Mouse (Mus musculus) Patski (cell line): ENCODE measurements around the gene Slc16a12. TPM values are rescaled to one million over a fixed set of nuclear protein-coding genes. Genes with fewer than 3 reads are reported as not detected.

ENCODE experiments used
- ATAC-seq: fragments of 100-300 bp; one replicate; pipeline ENCODE4 v1.8.0; 2021
- CTCF ChIA-PET: fragments of 350-600 bp; sonication (Branson Sonifier 250); formaldehyde crosslinking; loops from one replicate; lab custom pipeline; 2022; ENCODE audit warnings: inconsistent platforms; lab: Charles Lee
- POLR2A ChIA-PET: fragments of 350-600 bp; sonication (Branson Sonifier 250); formaldehyde crosslinking; loops from one replicate; lab custom pipeline; 2022; ENCODE audit warnings: antibody characterized with exemption, inconsistent platforms; lab: Charles Lee
- DNase-seq: peaks from one replicate; pipeline ENCODE4 v3.0.0-alpha.2; 2011; ENCODE audit warnings: low read depth, low spot score
- H3K27me3 ChIP-seq: fragments of 371-371 bp; one replicate; pipeline ENCODE4 v1.5.1; 2021
- CTCF ChIP-seq: fragments of 100-300 bp; IDR thresholded peaks from one replicate; pipeline ENCODE4 v1.5.1; 2021
- in situ Hi-C: fragments of 300-500 bp; cut with MboI; formaldehyde crosslinking; loops from 3 replicates; pipeline ENCODE4 v1.11.1; 2018; ENCODE audit warnings: low pct_unique_long_range_greater_than_20kb, mixed read lengths
- polyA plus RNA-seq: library from polyadenylated mRNA; unstranded; gene quantifications from one replicate; pipeline ENCODE4 v1.2.3, GENCODE M21; 2021

The Slc16a12 gene
- polyA plus RNA-seq, 1 experiment from 2014 or later, result 0.19 TPM

DNA sequence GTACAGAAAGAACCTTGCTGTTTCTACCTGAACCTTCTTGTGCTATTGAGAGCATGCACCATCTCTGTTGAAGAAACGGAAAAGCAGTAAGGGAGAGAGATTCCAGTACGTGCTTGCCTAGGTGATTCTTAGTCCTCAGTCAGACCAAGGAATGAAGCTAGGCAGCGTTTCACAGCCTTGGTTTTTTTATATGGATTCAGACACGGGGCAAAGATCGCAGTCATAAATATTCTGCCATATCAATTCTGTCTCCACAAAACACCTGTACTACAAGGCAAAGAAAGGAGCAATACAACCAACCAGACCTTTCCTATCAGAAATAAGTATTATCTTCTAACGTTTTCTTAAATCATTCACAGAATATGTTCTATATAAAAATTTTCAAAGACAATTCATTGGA, 55.7 kb downstream of the Slc16a12 start:
- peaks cover 9% of the 10 kb centered on the region for H3K27me3 ChIP-seq
- ATAC-seq, result no peak
- DNase-seq, result no peak
- POLR2A ChIA-PET, result no interaction called here
- CTCF ChIA-PET, result no interaction called here
- TF ChIP-seq CTCF, result no peak
- in situ Hi-C loops, result no loop called here

DNA sequence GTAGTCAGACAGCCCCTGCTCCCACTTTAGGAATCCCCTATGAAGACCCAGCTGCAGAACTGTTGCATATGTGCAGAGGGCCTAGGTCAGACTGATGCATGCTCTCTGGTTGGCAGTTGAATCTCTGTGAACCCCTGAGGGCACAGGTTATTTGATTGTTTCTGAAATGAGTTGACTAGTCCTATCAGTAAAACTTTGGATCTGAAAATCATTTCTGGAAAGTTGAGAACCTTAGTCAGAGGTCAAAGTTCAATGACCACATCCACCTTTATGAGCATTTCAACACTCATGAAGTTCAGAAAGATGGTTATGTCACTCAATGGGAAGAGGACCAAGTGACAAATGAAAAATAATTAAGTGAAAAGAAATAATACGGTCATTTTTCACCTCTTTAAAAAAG, 61.6 kb downstream of the Slc16a12 start:
- no peak for TF ChIP-seq CTCF
- no peak for DNase-seq
- ChIA-PET CTCF (interaction anchor here (1.1 to 1.5 kb wide), 6 partner anchors 28 to 88 kb away, joined by 3 to 6 read pairs (median 4); no protein-coding TSS in a partner anchor), POLR2A (interaction anchor here (0.6 kb wide), 1 partner anchor 16 kb away, joined by 3 read pairs; no protein-coding TSS in a partner anchor)
- H3K27me3 ChIP-seq, result peaks cover 6% of the 10 kb centered on the region
- ATAC-seq, result no peak
- in situ Hi-C loops, result no loop called here

GRCm38 (mm10) chr19:34684857-34685256, 62.2 kb downstream of the Slc16a12 start:
- in situ Hi-C loops, result no loop called here
- DNase-seq, result no peak
- CTCF ChIA-PET, result interaction anchor here (1.0 kb wide), 1 partner anchor 15 kb away, joined by 3 read pairs; no protein-coding TSS in a partner anchor
- POLR2A ChIA-PET, result interaction anchor here (0.6 kb wide), 1 partner anchor 15 kb away, joined by 3 read pairs; no protein-coding TSS in a partner anchor
- TF ChIP-seq CTCF, result peak; percentile 78
- H3K27me3 ChIP-seq, result peaks cover 6% of the 10 kb centered on the region
- peak; percentile 80 for ATAC-seq

- H3K27me3 ChIP-seq, result peaks cover under 1% of the 10 kb centered on the region
- ChIA-PET POLR2A (no interaction called here), CTCF (no interaction called here)
- in situ Hi-C loops, result no loop called here
- ATAC-seq, result peak; percentile 54
- no peak for DNase-seq
- no peak for TF ChIP-seq CTCF
Observed at GRCm38 (mm10) chr19:34678428-34678827, 68.7 kb downstream of the Slc16a12 start.

DNA sequence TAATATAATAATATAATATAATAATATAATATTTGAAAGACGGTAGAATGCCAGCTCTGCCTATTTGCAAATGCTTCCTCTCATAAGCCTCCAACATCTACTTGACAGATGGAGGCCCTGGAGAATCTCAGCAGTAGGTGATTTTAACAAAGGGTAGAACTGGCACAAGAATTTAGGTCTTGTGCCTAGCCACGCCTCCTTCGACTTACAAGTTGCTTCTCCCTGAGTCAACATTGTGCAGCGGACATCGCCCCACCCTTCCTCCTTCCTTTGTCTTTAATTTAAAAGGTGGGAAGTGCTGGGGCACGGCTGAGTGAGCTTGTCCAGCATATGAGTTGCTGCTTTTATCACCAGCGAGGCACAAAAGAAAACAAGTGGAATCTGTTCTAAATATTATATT, 73.6 kb downstream of the Slc16a12 start:
- no peak for DNase-seq
- POLR2A ChIA-PET, result no interaction called here

GRCm38 (mm10) chr19:34666127-34666526, 81.0 kb downstream of the Slc16a12 start:
- ATAC-seq (no peak), DNase-seq (no peak)
- peaks cover 22% of the 10 kb centered on the region for H3K27me3 ChIP-seq
- ChIA-PET CTCF (interaction anchor here (1.7 kb wide), 1 partner anchor 106 kb away, joined by 5 read pairs; no protein-coding TSS in a partner anchor), POLR2A (interaction anchor here (0.7 kb wide), 1 partner anchor 79 kb away, joined by 3 read pairs; no protein-coding TSS in a partner anchor)
- in situ Hi-C loops, result loop anchor here (5.0 to 25.0 kb wide), 2 partner anchors 111 to 1421 kb away; partner anchors contain the start of gene Rpp30
- peak; percentile 95 for TF ChIP-seq CTCF

More for the DNA sequence above, 73.6 kb downstream of the Slc16a12 start:
- TF ChIP-seq CTCF, result no peak
- peaks cover 12% of the 10 kb centered on the region for H3K27me3 ChIP-seq
- CTCF ChIA-PET, result interaction anchor here (1.5 kb wide), 1 partner anchor 100 kb away, joined by 5 read pairs; no protein-coding TSS in a partner anchor
- in situ Hi-C loops, result loop anchor here (25.0 kb wide), 1 partner anchor 1414 kb away; the partner anchor contains the start of gene Rpp30
- ATAC-seq, result no peak

GRCm38 (mm10) chr19:34662740-34663139, 84.3 kb downstream of the Slc16a12 start:
- POLR2A ChIA-PET, result interaction anchor here (1.1 kb wide), 1 partner anchor 112 kb away, joined by 3 read pairs; no protein-coding TSS in a partner anchor
- TF ChIP-seq CTCF, result no peak

DNA sequence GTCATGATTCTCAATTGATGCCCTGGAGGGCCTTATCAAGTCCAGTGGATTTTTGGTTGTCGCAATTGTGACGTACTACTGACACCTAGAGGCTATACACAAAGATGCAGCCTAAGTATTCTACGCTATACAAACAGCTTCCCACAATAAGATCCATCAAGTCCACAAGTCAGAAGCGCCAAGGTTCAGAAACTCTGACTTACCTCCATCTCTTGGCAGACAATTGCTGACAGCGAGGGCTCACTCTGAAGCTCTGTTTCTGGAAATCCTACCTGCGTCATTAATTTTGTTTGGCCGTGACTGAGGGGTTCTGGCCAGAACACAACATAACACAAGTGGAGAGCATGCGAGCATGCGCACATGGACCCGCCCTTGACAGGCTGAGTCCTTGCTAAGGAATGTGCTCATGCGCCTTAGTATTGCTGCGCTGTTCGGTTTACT, 85.0 kb downstream of the Slc16a12 start:
- peak; percentile 78 for TF ChIP-seq CTCF
- CTCF ChIA-PET, result interaction anchor here (0.6 to 1.5 kb wide), 7 partner anchors 18 to 418 kb away, joined by 3 to 5 read pairs (median 3); no protein-coding TSS in a partner anchor
- H3K27me3 ChIP-seq, result no peaks in the 10 kb centered on the region
- peak; percentile 41 for DNase-seq
- peak; percentile 94 for ATAC-seq
- in situ Hi-C loops, result loop anchor here (25.0 kb wide), 1 partner anchor 1425 kb away; the partner anchor contains the start of gene Rpp30
- POLR2A ChIA-PET, result interaction anchor here (1.1 kb wide), 1 partner anchor 111 kb away, joined by 3 read pairs; no protein-coding TSS in a partner anchor

More at GRCm38 (mm10) chr19:34662740-34663139, 84.3 kb downstream of the Slc16a12 start:
- ATAC-seq (no peak), DNase-seq (no peak)
- H3K27me3 ChIP-seq, result peaks cover 3% of the 10 kb centered on the region
- CTCF ChIA-PET, result interaction anchor here (1.1 to 1.2 kb wide), 3 partner anchors 17 to 115 kb away, joined by 3 to 5 read pairs (median 4); no protein-coding TSS in a partner anchor
- in situ Hi-C loops, result loop anchor here (25.0 kb wide), 1 partner anchor 1425 kb away; the partner anchor contains the start of gene Rpp30

DNA sequence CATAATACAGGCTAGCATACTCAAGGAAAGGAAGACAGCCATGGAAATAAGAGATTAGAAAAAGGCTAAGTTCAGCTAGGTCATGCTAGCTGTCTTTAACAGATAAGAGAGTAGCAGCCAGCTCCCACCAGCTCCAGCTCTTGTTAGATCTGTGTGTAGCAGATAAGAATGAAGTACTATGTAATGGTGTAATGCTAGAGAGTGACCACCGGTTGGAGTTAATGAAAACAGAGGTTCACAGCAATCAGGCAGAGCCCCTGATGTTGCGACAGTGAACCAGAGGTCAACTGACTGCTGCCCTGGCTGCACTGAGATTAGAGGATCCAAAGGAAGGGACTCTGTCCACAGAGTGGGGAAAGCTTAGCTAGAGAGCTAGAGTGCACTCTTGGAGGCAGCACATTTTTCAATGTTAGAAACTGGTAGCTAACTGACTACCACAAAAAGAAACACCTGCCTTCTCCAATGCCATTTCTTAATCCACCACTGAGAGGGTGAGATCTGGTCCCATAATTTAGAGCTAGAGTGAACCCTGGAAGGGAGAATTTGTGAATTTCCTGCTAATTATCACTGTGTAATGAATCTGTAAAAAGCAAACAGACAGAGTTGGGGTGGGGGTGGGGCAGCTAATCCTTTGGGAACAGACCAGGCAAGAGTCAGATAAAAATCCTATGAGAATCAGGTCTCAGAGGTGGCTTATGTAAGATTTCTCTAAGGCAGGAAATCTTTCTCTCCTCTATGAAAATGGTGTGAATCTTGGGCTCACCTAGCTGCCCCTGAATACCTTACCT, 90.4 kb downstream of the Slc16a12 start:
- in situ Hi-C loops, result loop anchor here (10.0 to 25.0 kb wide), 2 partner anchors 322 to 1431 kb away; partner anchors contain the start of gene Rpp30
- POLR2A ChIA-PET, result no interaction called here
- DNase-seq (no peak), ATAC-seq (no peak)
- peaks cover 4% of the 10 kb centered on the region for H3K27me3 ChIP-seq
- CTCF ChIA-PET, result interaction anchor here (1.0 to 1.4 kb wide), 3 partner anchors 106 to 109 kb away, joined by 3 read pairs; partner anchors contain the start of gene Ifit2
- no peak for TF ChIP-seq CTCF
